Mouse (Mus musculus): Measurements from ENCODE around the gene Plekhh3.
"Not testable (repeated sequence)": the region's sequence is repeated elsewhere in the genome, so short reads cannot be mapped to it uniquely, and the experiment has no call there.

Plekhh3 gene

GRCm38 (mm10) chr11:101151063-101151462 is 20.1 kb downstream of the Plekhh3 start:
- DNase-seq (ENCODE audit: low spot score in 2 of 2): no peak

- DNase-seq (ENCODE audit: low spot score in 2 of 2): peak in 1 of 2 experiments; percentile 57
Measured at GRCm38 (mm10) chr11:101149178-101150105, 21.7 kb downstream of the Plekhh3 start.

- DNase-seq (ENCODE audit: low spot score in 2 of 2): no peak
Measured at GRCm38 (mm10) chr11:101148751-101149150, 22.4 kb downstream of the Plekhh3 start.

GRCm38 (mm10) chr11:101146377-101146776 is 24.8 kb downstream of the Plekhh3 start:
- no peak for DNase-seq (ENCODE audit: low spot score in 2 of 2)

- no peak for DNase-seq (ENCODE audit: low spot score in 2 of 2)
Measured at GRCm38 (mm10) chr11:101143338-101144225, 27.6 kb downstream of the Plekhh3 start.

GRCm38 (mm10) chr11:101142215-101142967 is 28.8 kb downstream of the Plekhh3 start:
- no peak for DNase-seq (ENCODE audit: low spot score in 2 of 2)

- no peak for DNase-seq (ENCODE audit: low spot score in 2 of 2)
Measured at GRCm38 (mm10) chr11:101141088-101141487, 30.1 kb downstream of the Plekhh3 start.

GRCm38 (mm10) chr11:101140164-101140819 is 30.9 kb downstream of the Plekhh3 start:
- DNase-seq (ENCODE audit: low spot score in 2 of 2): no peak

- DNase-seq (ENCODE audit: low spot score in 2 of 2): no peak
Measured at GRCm38 (mm10) chr11:101138536-101139181, 32.5 kb downstream of the Plekhh3 start.

GRCm38 (mm10) chr11:101137000-101137399 is 34.2 kb downstream of the Plekhh3 start:
- no peak for DNase-seq (ENCODE audit: low spot score in 2 of 2)

GRCm38 (mm10) chr11:101134217-101134865 is 36.8 kb downstream of the Plekhh3 start:
- DNase-seq (ENCODE audit: low spot score in 2 of 2): no peak

- no peak for DNase-seq (ENCODE audit: low spot score in 2 of 2)
Measured at GRCm38 (mm10) chr11:101133037-101133436, 38.1 kb downstream of the Plekhh3 start.

GRCm38 (mm10) chr11:101131701-101132100 is 39.5 kb downstream of the Plekhh3 start:
- no peak for DNase-seq (ENCODE audit: low spot score in 2 of 2)

GRCm38 (mm10) chr11:101131187-101131586 is 40.0 kb downstream of the Plekhh3 start:
- DNase-seq (ENCODE audit: low spot score in 2 of 2): no peak

GRCm38 (mm10) chr11:101130056-101130756 is 40.9 kb downstream of the Plekhh3 start:
- peak; percentile 80 to 82 for DNase-seq (ENCODE audit: low spot score in 2 of 2)

GRCm38 (mm10) chr11:101128996-101129577 is 42.1 kb downstream of the Plekhh3 start:
- DNase-seq (ENCODE audit: low spot score in 2 of 2): no peak

- DNase-seq (ENCODE audit: low spot score in 2 of 2): no peak
Measured at GRCm38 (mm10) chr11:101127075-101127474, 44.1 kb downstream of the Plekhh3 start.

- not testable (repeated sequence) for DNase-seq (ENCODE audit: low spot score in 2 of 2)
Measured at GRCm38 (mm10) chr11:101125008-101125407, 46.1 kb downstream of the Plekhh3 start.

GRCm38 (mm10) chr11:101124494-101124893 is 46.7 kb downstream of the Plekhh3 start:
- DNase-seq (ENCODE audit: low spot score in 2 of 2): not testable (repeated sequence)
